10 mouse cellular contexts compared by ENCODE assay signal in genomic region chr2:145382908-145383770, GRCm38 (mm10).
DNase-seq lines count a peak whose midpoint lies in the region; ATAC-seq and TF ChIP-seq lines count a peak whose summit lies in the region.
"Had no signal": no experiment of that assay in that cellular context is flagged by ENCODE, and none has a peak within 500 bp of the region (broad histone marks: within the 10 kb centered on the region; RNA-seq: fewer than 3 reads in every experiment).

No protein-coding gene starts in this region.

- 0 out of 2 replicates have a peak overlapping the region, but pooled peaks have one; percentile 21 for H3K27ac ChIP-seq in hindbrain, embryonic 15.5 days (replicated peaks)
- H3K27ac ChIP-seq in hindbrain, embryonic 10.5 days = no peak overlapping the region
- H3K27ac ChIP-seq in layer of hippocampus, adult 2 months = peak overlapping the region; percentile 43; the same call in 1 of the 2 replicates
- H3K27ac ChIP-seq in neural tube, embryonic 14.5 days (ENCODE audit: low read depth, low read length) = no peak overlapping the region
- H3K27ac ChIP-seq: embryonic facial prominence, embryonic 13.5 days; liver, embryonic 13.5 days had no signal

- no peaks in the 10 kb centered on the region for H3K9me3 ChIP-seq in hindbrain, embryonic 15.5 days
- no peaks in the 10 kb centered on the region for H3K9me3 ChIP-seq in hindbrain, embryonic 10.5 days
- H3K9me3 ChIP-seq in neural tube, embryonic 14.5 days (ENCODE audit: control insufficient read depth, low read length) = no peaks in the 10 kb centered on the region
- H3K9me3 ChIP-seq: embryonic facial prominence, embryonic 13.5 days; liver, embryonic 13.5 days had no signal

- H3K4me3 ChIP-seq in hindbrain, embryonic 15.5 days = no peak overlapping the region
- H3K4me3 ChIP-seq in hindbrain, embryonic 10.5 days = no peak overlapping the region
- H3K4me3 ChIP-seq in layer of hippocampus, adult 2 months = no peak overlapping the region
- no peak overlapping the region for H3K4me3 ChIP-seq in neural tube, embryonic 14.5 days (ENCODE audit: low read depth, low read length)
- H3K4me3 ChIP-seq: embryonic facial prominence, embryonic 13.5 days; liver, embryonic 13.5 days had no signal

- H3K4me1 ChIP-seq in hindbrain, embryonic 15.5 days (replicated peaks) = peaks cover 8% of the 10 kb centered on the region; the same call in 1 of the 2 replicates
- H3K4me1 ChIP-seq in hindbrain, embryonic 10.5 days (replicated peaks) = peaks cover 9% of the 10 kb centered on the region; the same call in 1 of the 2 replicates
- H3K4me1 ChIP-seq in neural tube, embryonic 14.5 days (ENCODE audit: control insufficient read depth, insufficient read depth, low read length) = no peaks in the 10 kb centered on the region
- H3K4me1 ChIP-seq: embryonic facial prominence, embryonic 13.5 days had no signal

- no peaks in the 10 kb centered on the region for H3K36me3 ChIP-seq in hindbrain, embryonic 15.5 days
- H3K36me3 ChIP-seq in hindbrain, embryonic 10.5 days = no peaks in the 10 kb centered on the region
- no peaks in the 10 kb centered on the region for H3K36me3 ChIP-seq in neural tube, embryonic 14.5 days (ENCODE audit: control insufficient read depth, insufficient read depth, low read length)
- H3K36me3 ChIP-seq: embryonic facial prominence, embryonic 13.5 days; liver, embryonic 13.5 days had no signal

- H3K27me3 ChIP-seq in hindbrain, embryonic 15.5 days = no peaks in the 10 kb centered on the region
- no peaks in the 10 kb centered on the region for H3K27me3 ChIP-seq in hindbrain, embryonic 10.5 days (ENCODE audit: insufficient read depth, poor library complexity, severe bottlenecking)
- H3K27me3 ChIP-seq in neural tube, embryonic 14.5 days (ENCODE audit: control insufficient read depth, insufficient read depth, low read length) = no peaks in the 10 kb centered on the region
- H3K27me3 ChIP-seq: embryonic facial prominence, embryonic 13.5 days; liver, embryonic 13.5 days had no signal

- no peak for DNase-seq in hindbrain, embryonic 10.5 days (ENCODE audit: low spot score)
- DNase-seq in cerebellum, adult 18-20 months = peak; percentile 78 to 81
- peak; percentile 25 to 44 for DNase-seq in layer of hippocampus, adult 2 months (ENCODE audit: low spot score in 2 of 2)
- no peak for DNase-seq in kidney, adult 8-10 months
- DNase-seq in kidney, adult 18-20 months = no peak
- DNase-seq in thymus, postnatal 10 days (ENCODE audit: low spot score in 2 of 2) = no peak
- DNase-seq: liver, embryonic 13.5 days had no signal

- no peak overlapping the region for H3K9ac ChIP-seq in hindbrain, embryonic 15.5 days
- H3K9ac ChIP-seq in neural tube, embryonic 14.5 days (replicated peaks; ENCODE audit: low read depth, low read length) = no peak overlapping the region
- H3K9ac ChIP-seq: embryonic facial prominence, embryonic 13.5 days; liver, embryonic 13.5 days had no signal

- H3K4me2 ChIP-seq in hindbrain, embryonic 15.5 days = no peak overlapping the region
- no peak overlapping the region for H3K4me2 ChIP-seq in neural tube, embryonic 14.5 days (ENCODE audit: low read depth, low read length)
- H3K4me2 ChIP-seq: embryonic facial prominence, embryonic 13.5 days; liver, embryonic 13.5 days had no signal

- 62% methylated on average over 13 of the region's 13 CpGs for WGBS in hindbrain, embryonic 15.5 days
- 87% methylated on average over 13 of the region's 13 CpGs for WGBS in hindbrain, embryonic 10.5 days
- WGBS in neural tube, embryonic 14.5 days = 57% methylated on average over 13 of the region's 13 CpGs

- no peak for TF ChIP-seq CTCF in layer of hippocampus, adult 2 months (conservative IDR thresholded peaks at IDR 0.05)

- peak; percentile 91 for ATAC-seq in hindbrain, embryonic 15.5 days (ENCODE audit: low FRiP score, low read depth)
- ATAC-seq in neural tube, embryonic 14.5 days (ENCODE audit: low read depth) = peak; percentile 87

Comparison
In these comparisons a context has a peak if more than half of its experiments do, and no peak if none do; other contexts are left out.
1. H3K27ac ChIP-seq: peak in hindbrain, embryonic 15.5 days (single experiment) and layer of hippocampus, adult 2 months (single experiment); none in hindbrain, embryonic 10.5 days (single experiment) and neural tube, embryonic 14.5 days (single experiment).
2. DNase-seq: peak in cerebellum, adult 18-20 months (2 of 2) and layer of hippocampus, adult 2 months (2 of 2); none in hindbrain, embryonic 10.5 days (single experiment), kidney, adult 8-10 months (0 of 2), kidney, adult 18-20 months (single experiment) and thymus, postnatal 10 days (0 of 2).